Mouse (Mus musculus): ENCODE measurements at regions not wholly inside any gene's neighbourhood (a gene's known extent, or its start where the extent isn't known, plus 50 kb on each side); places are given as distances from the start of the nearest gene placed in this dataset.
A peak's percentile ranks its signal among the peaks of the same experiment; 100 is the strongest.

GRCm38 (mm10) chr15:25305801-25306200 is 107.8 kb downstream of the Basp1 start:
- intact Hi-C loops (cut with DNase I): no loop called here
- DNase-seq: no peak

DNA sequence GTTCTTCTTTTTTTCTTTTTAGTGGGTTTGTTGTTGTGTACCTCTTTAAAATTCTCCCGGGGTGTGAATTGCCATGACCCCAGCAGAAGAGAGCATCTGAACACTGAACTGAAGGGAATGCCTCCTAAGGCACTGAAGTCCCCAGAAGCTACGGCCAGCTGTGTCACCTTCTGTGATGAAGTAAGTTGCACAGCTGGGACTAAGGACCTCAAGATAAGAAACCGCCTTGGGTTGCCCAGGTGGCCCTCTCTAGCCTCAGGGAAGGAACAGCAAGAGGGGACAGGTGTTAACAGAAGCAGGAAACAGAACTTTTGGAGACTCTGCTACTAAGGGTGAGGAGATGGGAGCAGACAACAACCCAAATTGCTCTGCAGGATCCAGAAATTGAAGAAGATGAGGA is 110.2 kb downstream of the Basp1 start:
- DNase-seq: no peak
- intact Hi-C loops (cut with DNase I): no loop called here

- intact Hi-C loops (cut with DNase I): no loop called here
- DNase-seq: peak; percentile 25 to 31
These were observed 110.8 kb downstream of the Basp1 start for GRCm38 (mm10) chr15:25302671-25303294.

DNA sequence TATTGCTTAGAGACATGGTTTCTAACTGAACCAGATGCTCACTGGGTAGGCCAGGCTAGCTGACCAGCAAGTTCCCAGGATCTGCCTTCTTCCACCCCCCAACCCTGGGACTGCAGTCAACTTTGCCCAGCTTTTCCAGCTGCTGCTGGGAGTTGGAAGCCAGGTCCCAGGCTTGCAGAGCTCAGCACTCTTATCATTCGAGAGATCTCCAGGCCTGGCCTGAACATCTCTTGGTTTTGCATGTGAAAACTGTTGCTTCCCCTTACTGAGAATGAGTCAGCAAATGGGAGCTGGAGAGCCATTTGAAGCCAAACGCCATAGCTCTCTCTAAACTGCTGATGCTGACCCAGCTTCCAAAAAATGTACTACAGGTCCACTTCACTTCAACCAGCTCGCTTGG is 111.8 kb downstream of the Basp1 start:
- DNase-seq: peak; percentile 4 to 9
- intact Hi-C loops (cut with DNase I): no loop called here

DNA sequence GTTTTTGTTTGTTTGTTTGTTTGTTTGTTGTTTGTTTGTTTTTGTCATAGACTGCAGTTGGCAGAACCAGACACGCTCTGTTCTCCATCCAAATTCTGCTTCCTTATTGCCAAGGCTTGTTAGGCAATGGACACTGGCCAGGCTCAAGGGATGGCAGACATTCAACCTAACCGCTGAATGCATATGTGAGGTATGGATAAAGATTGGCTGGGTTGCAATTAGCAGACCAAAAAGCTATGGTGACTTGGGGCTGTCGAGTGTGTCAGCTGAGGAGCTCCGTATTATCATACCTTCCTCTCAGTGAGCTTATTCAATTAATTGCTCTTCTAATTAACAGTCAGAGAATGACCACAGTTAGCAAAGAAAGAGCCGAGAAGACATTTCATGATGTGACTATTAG is 116.3 kb downstream of the Basp1 start:
- no peak for DNase-seq

DNA sequence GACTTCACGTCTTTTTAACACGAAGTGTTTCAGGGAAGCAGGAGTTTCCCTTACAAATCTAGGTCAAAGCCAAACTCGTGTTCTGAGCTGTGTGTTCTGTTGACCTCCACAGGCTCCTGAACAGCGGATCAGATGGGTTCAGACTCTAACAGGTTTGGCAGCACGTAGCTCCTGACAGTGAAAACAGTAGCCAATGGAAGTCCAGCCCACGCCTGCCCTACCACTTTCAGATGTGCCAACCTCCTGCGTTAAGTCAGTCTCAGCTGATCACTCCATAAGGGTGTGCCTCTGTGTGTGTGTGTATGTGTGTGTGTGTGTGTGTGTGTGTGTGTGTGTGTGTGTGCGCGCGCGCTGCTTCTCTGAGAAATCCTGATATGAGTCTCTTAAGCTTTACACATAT is 116.8 kb downstream of the Basp1 start:
- DNase-seq: no peak
- intact Hi-C loops (cut with DNase I): no loop called here

More for the DNA sequence above, 116.3 kb downstream of the Basp1 start:
- intact Hi-C loops (cut with DNase I): no loop called here

DNA sequence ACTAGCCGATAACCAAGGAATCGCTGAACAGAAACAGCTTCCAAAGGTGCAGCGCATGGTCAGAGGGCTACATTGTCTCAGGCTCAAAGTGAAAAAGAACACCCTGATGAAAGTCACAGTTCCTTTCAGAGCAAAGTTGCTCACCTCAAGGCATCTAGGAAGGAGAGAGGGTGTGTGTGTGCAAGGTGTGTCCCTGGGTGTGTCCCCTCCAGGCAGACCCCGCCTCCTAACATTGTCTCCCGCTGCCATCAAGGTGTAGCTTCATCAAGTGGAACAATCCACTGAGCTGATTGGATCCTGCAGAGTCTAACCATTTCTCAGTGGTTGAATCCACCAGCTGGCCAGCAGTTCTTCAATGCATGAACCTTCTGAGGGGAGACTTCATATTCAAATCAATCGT is 117.8 kb downstream of the Basp1 start:
- no peak for DNase-seq
- intact Hi-C loops (cut with DNase I): no loop called here

DNA sequence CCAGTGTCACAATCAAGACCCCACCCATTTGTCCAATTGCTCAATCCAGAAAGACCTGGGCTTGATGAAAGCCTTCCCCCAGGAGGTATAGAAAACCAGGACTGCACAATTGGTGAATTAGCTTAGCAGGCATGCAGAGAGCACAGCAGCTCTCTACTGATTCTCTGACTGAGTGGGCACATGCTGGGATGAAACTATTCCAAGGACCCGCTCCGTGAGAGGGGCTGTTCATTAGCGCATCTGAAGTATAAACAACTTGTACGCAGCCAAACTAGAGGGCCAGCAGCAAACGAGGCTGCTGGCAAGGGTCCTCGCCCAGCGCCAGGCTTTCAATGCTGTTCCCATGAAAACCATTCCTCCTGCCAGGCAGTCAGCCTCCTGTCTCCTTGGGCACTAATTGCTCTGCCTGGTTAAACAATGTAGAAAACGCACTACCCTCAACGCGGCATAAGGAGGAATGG is 122.3 kb downstream of the Basp1 start:
- intact Hi-C loops (cut with DNase I): no loop called here
- DNase-seq: no peak

GRCm38 (mm10) chr15:25287850-25288249 is 125.7 kb downstream of the Basp1 start:
- DNase-seq: no peak
- intact Hi-C loops (cut with DNase I): no loop called here

- DNase-seq: no peak
- intact Hi-C loops (cut with DNase I): no loop called here
These were observed 129.0 kb downstream of the Basp1 start for GRCm38 (mm10) chr15:25284354-25285199.

- intact Hi-C loops (cut with DNase I): no loop called here
- DNase-seq: no peak
These were observed 129.9 kb downstream of the Basp1 start for GRCm38 (mm10) chr15:25283713-25284112.

GRCm38 (mm10) chr15:25282346-25282745 is 131.2 kb downstream of the Basp1 start:
- intact Hi-C loops (cut with DNase I): no loop called here
- DNase-seq: no peak

GRCm38 (mm10) chr15:25281942-25282341 is 131.6 kb downstream of the Basp1 start:
- DNase-seq: no peak
- intact Hi-C loops (cut with DNase I): no loop called here

GRCm38 (mm10) chr15:25278317-25279156 is 135.0 kb downstream of the Basp1 start:
- no peak for DNase-seq
- intact Hi-C loops (cut with DNase I): no loop called here

DNA sequence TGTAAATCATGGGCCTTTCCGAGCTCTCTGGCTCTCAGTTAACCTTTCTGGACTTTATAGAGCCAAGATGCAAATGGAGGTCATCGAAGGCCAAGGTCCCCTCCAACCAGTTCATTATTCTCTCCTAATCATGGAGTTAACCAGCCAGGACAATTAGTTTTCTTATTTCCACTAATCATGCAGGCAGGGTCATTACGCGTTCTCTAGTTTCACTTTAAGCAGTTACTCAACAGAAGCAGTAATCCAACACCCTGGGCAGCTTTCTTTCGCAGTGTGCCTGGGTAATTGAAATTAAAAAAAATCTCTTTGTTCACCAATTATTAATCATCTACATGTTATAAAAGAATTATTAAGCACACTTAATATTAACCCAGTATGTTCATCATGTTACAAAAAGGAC is 137.3 kb downstream of the Basp1 start:
- intact Hi-C loops (cut with DNase I): no loop called here
- no peak for DNase-seq

DNA sequence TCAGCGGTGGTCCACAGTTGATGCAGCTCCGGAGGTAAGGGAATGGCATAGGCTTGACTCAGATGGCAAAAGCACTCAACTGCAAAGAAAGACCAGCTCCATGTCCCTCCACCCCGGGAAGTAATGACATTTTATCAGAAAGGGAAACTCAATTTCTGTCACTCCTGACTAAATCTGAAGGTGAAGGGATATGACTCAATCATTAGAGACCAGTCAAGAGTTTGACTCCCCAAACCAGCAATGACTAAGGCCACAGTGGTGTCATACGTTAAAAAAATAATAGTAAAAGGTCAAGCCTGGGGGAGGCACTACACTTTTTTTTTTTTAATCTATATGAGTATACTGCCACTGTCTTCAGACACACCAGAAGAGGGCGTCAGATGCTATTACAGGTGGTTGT is 141.7 kb downstream of the Basp1 start:
- intact Hi-C loops (cut with DNase I): no loop called here
- DNase-seq: no peak

- intact Hi-C loops (cut with DNase I): no loop called here
- no peak for DNase-seq
These were observed 143.2 kb downstream of the Basp1 start for GRCm38 (mm10) chr15:25270349-25270748.

DNA sequence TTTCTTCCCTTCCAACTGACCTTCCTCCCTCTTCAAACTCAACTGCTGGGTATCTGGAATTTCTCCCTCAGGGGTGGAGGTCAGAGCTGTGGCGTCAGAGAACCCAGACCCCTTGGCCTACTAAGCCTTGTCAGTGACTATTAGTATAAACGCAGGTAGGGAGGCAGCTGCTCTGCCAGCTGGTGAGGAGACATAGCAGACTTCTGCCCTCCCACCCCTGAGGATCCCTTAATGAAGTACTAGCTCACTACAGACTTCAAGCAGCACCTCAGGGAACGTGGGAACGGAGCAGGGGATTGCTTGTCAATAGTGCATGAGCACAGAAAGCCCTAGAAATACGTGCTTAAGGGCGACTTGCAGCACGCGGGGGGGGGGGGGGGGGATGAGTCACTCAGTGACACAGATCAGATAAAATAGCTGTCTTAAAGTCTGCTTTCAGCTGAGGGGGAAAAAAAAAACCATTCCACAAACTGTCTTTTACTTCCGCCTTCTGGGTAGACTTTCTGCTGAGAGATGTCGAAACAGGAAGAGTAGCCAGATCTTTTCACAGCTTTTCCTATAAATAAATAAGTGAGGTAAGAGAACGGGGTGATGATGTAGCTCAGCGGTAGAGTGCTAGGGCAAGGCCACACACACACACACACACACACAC is 144.1 kb downstream of the Basp1 start:
- intact Hi-C loops (cut with DNase I): no loop called here
- peak in 1 of 2 experiments; percentile 5 for DNase-seq

DNA sequence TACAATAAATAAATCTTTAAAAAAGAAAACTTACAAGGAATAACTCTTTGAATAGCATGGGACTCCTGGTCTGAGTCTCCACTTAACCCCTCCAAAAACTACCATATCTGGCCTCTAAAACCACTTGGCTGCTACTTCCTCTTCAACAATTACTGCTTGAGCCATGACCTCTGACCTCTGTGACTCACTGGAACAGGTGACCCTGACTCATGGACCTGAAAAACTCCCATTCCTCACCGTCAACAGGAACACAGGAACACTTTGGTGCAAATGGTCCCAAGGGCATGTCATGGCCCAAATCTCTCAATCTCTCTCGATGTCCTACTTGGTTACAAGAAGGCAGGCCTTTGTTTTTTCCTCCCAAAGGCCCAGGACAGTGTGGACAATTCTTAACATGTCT is 145.1 kb downstream of the Basp1 start:
- no peak for DNase-seq
- intact Hi-C loops (cut with DNase I): no loop called here

DNA sequence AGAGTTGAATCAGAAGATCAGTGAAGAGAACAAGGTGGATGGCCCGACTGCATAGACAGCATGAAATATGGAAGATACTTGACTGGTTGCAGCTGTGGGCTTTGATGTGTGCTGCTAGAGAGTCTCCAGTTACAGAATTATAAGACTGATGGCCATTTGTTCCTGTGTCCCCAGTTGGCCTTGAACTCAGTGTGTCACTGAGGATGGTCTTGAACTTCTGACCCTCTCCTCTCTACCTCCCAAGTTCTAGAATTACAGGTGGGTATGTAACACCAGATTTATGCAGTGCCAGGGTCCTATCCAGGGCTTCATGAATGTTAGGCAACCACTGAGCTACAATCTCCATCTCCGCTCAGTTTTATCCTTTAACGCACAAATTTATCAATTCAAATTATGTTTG is 146.1 kb downstream of the Basp1 start:
- DNase-seq: no peak
- intact Hi-C loops (cut with DNase I): no loop called here

Data from heart, postnatal 36 days (tissue).